In the genomic region with DNA sequence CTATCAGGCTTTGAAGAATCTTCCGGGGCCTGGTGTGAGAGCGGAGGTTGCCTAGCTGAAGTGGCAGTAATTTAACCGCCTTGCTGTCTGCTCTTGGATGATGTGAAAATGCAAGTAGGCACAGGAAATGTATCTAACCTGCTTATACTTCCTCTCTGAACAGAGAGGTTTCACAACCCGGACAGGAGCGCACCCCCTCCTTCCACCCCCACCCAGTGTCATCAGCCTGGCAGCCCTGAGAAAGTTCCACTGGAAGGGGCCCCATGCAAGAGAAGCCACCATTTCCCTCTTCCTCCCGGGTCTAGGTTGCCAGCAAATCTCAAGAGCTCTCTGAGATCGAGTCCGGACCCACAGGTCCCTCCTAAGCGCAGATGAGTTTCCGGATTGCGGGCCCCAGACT, we compare ENCODE assay signal across 10 mouse cellular contexts. TPM values are rescaled to one million over a fixed set of nuclear protein-coding genes. Genes with fewer than 3 reads are reported as not detected.
DNase-seq lines count a peak whose midpoint lies in the region; TF ChIP-seq lines count a peak whose summit lies in the region.
"Had no signal": no experiment of that assay in that cellular context is flagged by ENCODE, and none has a peak within 500 bp of the region (broad histone marks: within the 10 kb centered on the region; RNA-seq: fewer than 3 reads in every experiment).

Gene Itgal (plus strand): TSS at position 163 of the 400 bp plus-strand sequence.

- TF ChIP-seq POLR2A in bone marrow macrophage, adult 2 months (IDR thresholded peaks at IDR 0.05; ENCODE audit: borderline replicate concordance, low read depth, low read length), result no peak

- peak; percentile 83 for DNase-seq in CD4-positive, CD25-positive, alpha-beta regulatory T cell, adult 2 months (ENCODE audit: low read depth, low spot score)
- peak; percentile 53 for DNase-seq in lung, postnatal 25 days (ENCODE audit: low spot score)
- DNase-seq in spleen, postnatal 36 days (ENCODE audit: low spot score in 2 of 2), result peak; percentile 76 to 78
- no peak for DNase-seq in cerebellum, postnatal 14 days
- DNase-seq in kidney, postnatal 14 days, result no peak
- DNase-seq in left cerebral cortex, adult 9 months (ENCODE audit: low spot score in 2 of 2), result no peak
- DNase-seq: cerebellum, adult 11 months had no signal

- peaks cover 28% of the 10 kb centered on the region for H3K4me1 ChIP-seq in bone marrow macrophage, adult 2 months (ENCODE audit: control insufficient read depth, insufficient read depth, low read length)

- no peak for TF ChIP-seq CTCF in bone marrow macrophage, adult 2 months (IDR thresholded peaks at IDR 0.05; ENCODE audit: low read depth, low read length)

- H3K27ac ChIP-seq in bone marrow macrophage, adult 2 months (ENCODE audit: insufficient read depth, low read depth, low read length), result peak within 1 kb of the TSS; percentile 4
- H3K27ac ChIP-seq: heart, embryonic 10.5 days; kidney, postnatal 0 days had no signal

- peak within 1 kb of the TSS; percentile 12 for H3K4me3 ChIP-seq in bone marrow macrophage, adult 2 months (ENCODE audit: insufficient read depth, low read length)
- H3K4me3 ChIP-seq: heart, embryonic 10.5 days had no signal

RNA-seq across cellular contexts. Expression of gene Itgal, which starts in this region (rescaled TPM):
- 42.3 and 49.7 TPM in 2 replicates for polyA plus RNA-seq in bone marrow macrophage, adult 2 months (2012; ENCODE audit: insufficient read depth, insufficient read length, missing spikeins)

Comparison
In these comparisons a context has a peak if more than half of its experiments do, and no peak if none do; other contexts are left out.
1. DNase-seq: peak in CD4-positive, CD25-positive, alpha-beta regulatory T cell, adult 2 months (single experiment), lung, postnatal 25 days (single experiment) and spleen, postnatal 36 days (2 of 2); none in cerebellum, postnatal 14 days (0 of 2), kidney, postnatal 14 days (single experiment) and left cerebral cortex, adult 9 months (0 of 2).